Mouse (Mus musculus): ENCODE measurements at regions not wholly inside any gene's neighbourhood (a gene's known extent, or its start where the extent isn't known, plus 50 kb on each side); places are given as distances from the start of the nearest gene placed in this dataset.
A peak's percentile ranks its signal among the peaks of the same experiment; 100 is the strongest.

- no peak overlapping the region for H3K4me2 ChIP-seq (ENCODE audit: low read depth, low read length)
- peak; percentile 65 for DNase-seq (ENCODE audit: low spot score)
- no peak overlapping the region for H3K27ac ChIP-seq (replicated peaks; ENCODE audit: low read depth, low read length)
- H3K4me1 ChIP-seq (ENCODE audit: control insufficient read depth, insufficient read depth, low read length) = no peaks in the 10 kb centered on the region
- no peak overlapping the region for H3K9ac ChIP-seq (ENCODE audit: low read depth, low read length)
- ATAC-seq (ENCODE audit: low read depth) = peak; percentile 81
- H3K4me3 ChIP-seq (ENCODE audit: low read depth, low read length) = no peak overlapping the region
- no peaks in the 10 kb centered on the region for H3K36me3 ChIP-seq (ENCODE audit: control insufficient read depth, insufficient read depth, low read length)
- no peaks in the 10 kb centered on the region for H3K9me3 ChIP-seq (ENCODE audit: control insufficient read depth, low read length)
- 35% methylated on average over 5 of the region's 5 CpGs for WGBS
- no peaks in the 10 kb centered on the region for H3K27me3 ChIP-seq (replicated peaks; ENCODE audit: control insufficient read depth, insufficient read depth, low read length)
Measured at GRCm38 (mm10) chr3:149901783-149902182, 911.4 kb upstream of the Adgrl2 start.

DNA sequence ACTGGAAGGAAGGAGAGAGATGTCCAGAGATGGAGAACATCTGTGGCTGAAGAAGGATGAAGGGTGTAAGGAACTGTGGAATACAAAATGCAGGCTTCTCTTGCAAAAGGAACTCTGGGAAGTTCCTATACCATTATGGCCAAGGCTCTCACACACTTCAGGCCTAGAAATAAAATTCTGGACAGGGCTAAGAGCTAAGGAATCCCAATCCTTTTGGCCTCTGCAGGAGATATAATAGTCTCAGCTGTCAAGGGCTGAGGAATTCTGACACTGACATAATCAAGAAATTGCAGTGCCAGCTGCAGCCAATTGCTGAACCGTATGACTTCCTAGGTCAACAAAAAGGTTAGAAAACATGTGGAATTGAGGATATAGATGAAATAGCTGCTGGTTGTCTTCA, 886.2 kb upstream of the Adgrl2 start:
- Histone ChIP-seq H3K4me2 (ENCODE audit: low read depth, low read length) (no peak overlapping the region), H3K9ac (ENCODE audit: low read depth, low read length) (no peak overlapping the region), H3K27me3 (replicated peaks; ENCODE audit: control insufficient read depth, insufficient read depth, low read length) (no peaks in the 10 kb centered on the region), H3K36me3 (ENCODE audit: control insufficient read depth, insufficient read depth, low read length) (no peaks in the 10 kb centered on the region), H3K4me1 (ENCODE audit: control insufficient read depth, insufficient read depth, low read length) (no peaks in the 10 kb centered on the region), H3K4me3 (ENCODE audit: low read depth, low read length) (no peak overlapping the region), H3K27ac (replicated peaks; ENCODE audit: low read depth, low read length) (no peak overlapping the region), H3K9me3 (ENCODE audit: control insufficient read depth, low read length) (no peaks in the 10 kb centered on the region)
- no peak for ATAC-seq (ENCODE audit: low read depth)
- WGBS = 19% methylated on average over 1 of the region's 1 CpGs
- DNase-seq (ENCODE audit: low spot score) = peak; percentile 4

DNA sequence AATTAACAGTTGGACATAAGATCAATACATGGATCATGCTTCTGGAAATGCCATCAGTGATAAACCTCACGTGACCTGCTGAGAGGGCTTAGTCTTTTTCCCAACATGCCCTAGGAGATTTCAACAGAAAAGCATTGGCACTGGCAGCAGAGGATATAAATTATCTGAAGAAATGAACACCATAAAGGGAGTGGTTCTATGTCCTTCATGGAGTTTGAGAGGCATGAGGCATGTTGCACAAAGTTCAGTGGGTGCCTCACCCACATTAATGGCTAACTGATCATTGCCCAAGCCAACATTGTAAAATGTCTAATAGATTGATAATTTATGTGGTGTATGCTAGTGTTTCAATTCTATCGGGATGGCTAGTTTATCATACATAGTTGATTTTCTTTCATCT, 875.6 kb upstream of the Adgrl2 start:
- Histone ChIP-seq H3K27ac (replicated peaks; ENCODE audit: low read depth, low read length) (no peak overlapping the region), H3K4me3 (ENCODE audit: low read depth, low read length) (no peak overlapping the region), H3K9ac (ENCODE audit: low read depth, low read length) (no peak overlapping the region), H3K9me3 (ENCODE audit: control insufficient read depth, low read length) (no peaks in the 10 kb centered on the region), H3K4me1 (ENCODE audit: control insufficient read depth, insufficient read depth, low read length) (no peaks in the 10 kb centered on the region), H3K4me2 (ENCODE audit: low read depth, low read length) (no peak overlapping the region), H3K36me3 (ENCODE audit: control insufficient read depth, insufficient read depth, low read length) (no peaks in the 10 kb centered on the region), H3K27me3 (replicated peaks; ENCODE audit: control insufficient read depth, insufficient read depth, low read length) (no peaks in the 10 kb centered on the region)
- DNase-seq (ENCODE audit: low spot score) (no peak), ATAC-seq (ENCODE audit: low read depth) (no peak)
- WGBS = 85% methylated on average over 2 of the region's 2 CpGs

- Histone ChIP-seq H3K4me3 (ENCODE audit: low read depth, low read length) (no peak overlapping the region), H3K4me2 (ENCODE audit: low read depth, low read length) (no peak overlapping the region), H3K36me3 (ENCODE audit: control insufficient read depth, insufficient read depth, low read length) (no peaks in the 10 kb centered on the region), H3K4me1 (ENCODE audit: control insufficient read depth, insufficient read depth, low read length) (peaks cover 28% of the 10 kb centered on the region), H3K9me3 (ENCODE audit: control insufficient read depth, low read length) (no peaks in the 10 kb centered on the region), H3K27me3 (replicated peaks; ENCODE audit: control insufficient read depth, insufficient read depth, low read length) (0 out of 2 replicates have a peak, but pooled peaks cover 4% of the 10 kb centered on the region), H3K9ac (ENCODE audit: low read depth, low read length) (no peak overlapping the region), H3K27ac (replicated peaks; ENCODE audit: low read depth, low read length) (no peak overlapping the region)
- WGBS = 47% methylated on average over 7 of the region's 7 CpGs
- DNase-seq (ENCODE audit: low spot score) = peak; percentile 59
- peak; percentile 72; the same call in 1 of the 2 replicates for ATAC-seq (ENCODE audit: low read depth)
Measured at GRCm38 (mm10) chr3:149846941-149847539, 856.7 kb upstream of the Adgrl2 start.

- Histone ChIP-seq H3K4me2 (ENCODE audit: low read depth, low read length) (peak overlapping the region; percentile 54), H3K27ac (replicated peaks; ENCODE audit: low read depth, low read length) (no peak overlapping the region), H3K9ac (ENCODE audit: low read depth, low read length) (no peak overlapping the region), H3K4me1 (ENCODE audit: control insufficient read depth, insufficient read depth, low read length) (peaks cover 28% of the 10 kb centered on the region), H3K36me3 (ENCODE audit: control insufficient read depth, insufficient read depth, low read length) (no peaks in the 10 kb centered on the region), H3K27me3 (replicated peaks; ENCODE audit: control insufficient read depth, insufficient read depth, low read length) (0 out of 2 replicates have a peak, but pooled peaks cover 4% of the 10 kb centered on the region), H3K9me3 (ENCODE audit: control insufficient read depth, low read length) (no peaks in the 10 kb centered on the region), H3K4me3 (ENCODE audit: low read depth, low read length) (no peak overlapping the region)
- WGBS = 31% methylated on average over 3 of the region's 3 CpGs
- DNase-seq (ENCODE audit: low spot score) (peak; percentile 34), ATAC-seq (ENCODE audit: low read depth) (no peak)
Measured at GRCm38 (mm10) chr3:149845826-149846486, 855.6 kb upstream of the Adgrl2 start.

- Histone ChIP-seq H3K27ac (replicated peaks; ENCODE audit: low read depth, low read length) (no peak overlapping the region), H3K4me3 (ENCODE audit: low read depth, low read length) (peak overlapping the region; percentile 23), H3K4me2 (ENCODE audit: low read depth, low read length) (peak overlapping the region; percentile 54), H3K9ac (ENCODE audit: low read depth, low read length) (peak overlapping the region; percentile 49; the same call in 1 of the 2 replicates), H3K4me1 (ENCODE audit: control insufficient read depth, insufficient read depth, low read length) (peaks cover 28% of the 10 kb centered on the region), H3K9me3 (ENCODE audit: control insufficient read depth, low read length) (no peaks in the 10 kb centered on the region), H3K27me3 (replicated peaks; ENCODE audit: control insufficient read depth, insufficient read depth, low read length) (0 out of 2 replicates have a peak, but pooled peaks cover 4% of the 10 kb centered on the region), H3K36me3 (ENCODE audit: control insufficient read depth, insufficient read depth, low read length) (no peaks in the 10 kb centered on the region)
- WGBS = 3% methylated on average over 18 of the region's 18 CpGs
- peak; percentile 60; the same call in 1 of the 2 replicates for ATAC-seq (ENCODE audit: low read depth)
- peak; percentile 49 for DNase-seq (ENCODE audit: low spot score)
Measured at GRCm38 (mm10) chr3:149845083-149845825, 854.9 kb upstream of the Adgrl2 start.

GRCm38 (mm10) chr3:149837921-149838320, 847.6 kb upstream of the Adgrl2 start:
- DNase-seq (ENCODE audit: low spot score) (no peak), ATAC-seq (ENCODE audit: low read depth) (no peak)
- Histone ChIP-seq H3K4me1 (ENCODE audit: control insufficient read depth, insufficient read depth, low read length) (no peaks in the 10 kb centered on the region), H3K27ac (replicated peaks; ENCODE audit: low read depth, low read length) (no peak overlapping the region), H3K4me3 (ENCODE audit: low read depth, low read length) (no peak overlapping the region), H3K27me3 (replicated peaks; ENCODE audit: control insufficient read depth, insufficient read depth, low read length) (no peaks in the 10 kb centered on the region), H3K36me3 (ENCODE audit: control insufficient read depth, insufficient read depth, low read length) (no peaks in the 10 kb centered on the region), H3K9me3 (ENCODE audit: control insufficient read depth, low read length) (no peaks in the 10 kb centered on the region), H3K9ac (ENCODE audit: low read depth, low read length) (no peak overlapping the region), H3K4me2 (ENCODE audit: low read depth, low read length) (no peak overlapping the region)

DNA sequence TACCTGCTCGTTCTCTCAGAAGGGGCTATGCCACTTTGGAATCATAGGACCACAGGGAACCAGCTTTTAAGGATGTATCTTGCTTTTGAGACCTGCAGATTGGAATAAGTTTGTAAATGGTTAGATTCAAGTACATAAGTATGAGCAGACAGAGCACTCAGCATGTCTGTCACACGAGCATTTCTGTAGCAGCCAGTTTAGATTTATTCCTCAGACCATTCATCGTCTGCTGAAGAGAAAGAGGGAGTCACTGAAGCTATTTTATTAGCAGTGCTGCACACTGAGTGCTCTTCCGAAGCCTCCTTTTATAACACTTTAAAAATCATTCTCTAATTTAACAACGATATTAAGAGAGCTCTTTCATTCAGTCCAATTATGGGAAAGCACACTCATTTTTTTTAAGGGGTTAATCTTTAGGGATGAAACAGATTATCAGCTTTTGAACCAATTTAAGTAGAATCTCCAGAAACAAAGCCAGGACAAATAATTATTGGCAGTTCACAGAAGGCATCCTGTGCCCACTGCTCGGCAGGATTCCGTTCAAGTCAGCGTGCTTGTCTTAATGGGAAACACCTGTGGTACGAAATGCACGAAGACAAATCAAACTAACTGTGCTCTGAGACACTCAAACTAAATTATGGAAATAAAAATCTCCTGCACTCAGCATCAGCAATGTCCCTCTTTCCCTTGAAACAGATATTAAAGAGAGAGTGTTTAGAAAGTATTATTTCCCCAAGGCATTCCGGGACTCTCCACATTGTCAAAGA, 846.3 kb upstream of the Adgrl2 start:
- H3K4me3 ChIP-seq (ENCODE audit: low read depth, low read length) = no peak overlapping the region
- no peaks in the 10 kb centered on the region for H3K27me3 ChIP-seq (replicated peaks; ENCODE audit: control insufficient read depth, insufficient read depth, low read length)
- peak overlapping the region; percentile 10; the same call in 1 of the 2 replicates for H3K4me2 ChIP-seq (ENCODE audit: low read depth, low read length)
- H3K4me1 ChIP-seq (ENCODE audit: control insufficient read depth, insufficient read depth, low read length) = no peaks in the 10 kb centered on the region
- ATAC-seq (ENCODE audit: low read depth) (no peak), DNase-seq (ENCODE audit: low spot score) (peak; percentile 66)
- 25% methylated on average over 11 of the region's 11 CpGs for WGBS
- H3K27ac ChIP-seq (replicated peaks; ENCODE audit: low read depth, low read length) = no peak overlapping the region
- H3K36me3 ChIP-seq (ENCODE audit: control insufficient read depth, insufficient read depth, low read length) = no peaks in the 10 kb centered on the region
- H3K9ac ChIP-seq (ENCODE audit: low read depth, low read length) = no peak overlapping the region
- H3K9me3 ChIP-seq (ENCODE audit: control insufficient read depth, low read length) = no peaks in the 10 kb centered on the region
